Mouse (Mus musculus) MEL-GATA-1-ER (cell line): Measurements from ENCODE around the gene Ubn1.

ENCODE experiments used
- DNase-seq: peaks from one replicate; pipeline ENCODE4 v3.0.0-alpha.2; 2012; ENCODE audit warnings: low read depth; ENCODE audit errors: extremely low read depth

Ubn1 gene

GRCm38 (mm10) chr16:5071974-5072373 lies 22.1 kb downstream of the Ubn1 start:
- no peak for DNase-seq

- no peak for DNase-seq
These were observed 24.5 kb downstream of the Ubn1 start for GRCm38 (mm10) chr16:5074341-5074740.

- DNase-seq = no peak
These were observed 35.3 kb downstream of the Ubn1 start for GRCm38 (mm10) chr16:5085196-5085595.

- DNase-seq = no peak
These were observed 36.3 kb downstream of the Ubn1 start for GRCm38 (mm10) chr16:5086179-5086578.

GRCm38 (mm10) chr16:5089021-5089420 lies 39.2 kb downstream of the Ubn1 start:
- DNase-seq = no peak

GRCm38 (mm10) chr16:5093285-5093684 lies 43.4 kb downstream of the Ubn1 start:
- DNase-seq = no peak

- no peak for DNase-seq
These were observed 46.6 kb downstream of the Ubn1 start for GRCm38 (mm10) chr16:5096504-5096903.

- no peak for DNase-seq
These were observed 51.1 kb downstream of the Ubn1 start for GRCm38 (mm10) chr16:5101000-5101399.

- DNase-seq = no peak
These were observed 60.0 kb downstream of the Ubn1 start for GRCm38 (mm10) chr16:5109877-5110276.

GRCm38 (mm10) chr16:5111021-5111420 lies 61.2 kb downstream of the Ubn1 start:
- DNase-seq = no peak

GRCm38 (mm10) chr16:5113002-5113550 lies 63.2 kb downstream of the Ubn1 start:
- DNase-seq = no peak

- no peak for DNase-seq
These were observed 63.7 kb downstream of the Ubn1 start for GRCm38 (mm10) chr16:5113582-5113981.

- no peak for DNase-seq
These were observed 69.5 kb downstream of the Ubn1 start for GRCm38 (mm10) chr16:5119385-5119784.

GRCm38 (mm10) chr16:5119845-5120244 lies 70.0 kb downstream of the Ubn1 start:
- no peak for DNase-seq

- DNase-seq = no peak
These were observed 73.6 kb downstream of the Ubn1 start for GRCm38 (mm10) chr16:5123476-5123875.

- no peak for DNase-seq
These were observed 80.3 kb downstream of the Ubn1 start for GRCm38 (mm10) chr16:5130196-5130595.

- DNase-seq = no peak
These were observed 80.9 kb downstream of the Ubn1 start for GRCm38 (mm10) chr16:5130766-5131165.

- no peak for DNase-seq
These were observed 81.5 kb downstream of the Ubn1 start for GRCm38 (mm10) chr16:5131251-5131922.

- no peak for DNase-seq
These were observed 82.5 kb downstream of the Ubn1 start, which contains the start of gene Ppl for GRCm38 (mm10) chr16:5132401-5132801. Gene Ppl (minus strand): TSS chr16:5132421.

- DNase-seq = no peak
These were observed 84.9 kb downstream of the Ubn1 start for GRCm38 (mm10) chr16:5134623-5135330.

GRCm38 (mm10) chr16:5135551-5136261 lies 85.8 kb downstream of the Ubn1 start:
- no peak for DNase-seq
